Mouse (Mus musculus) testis, adult 2 months (tissue): ENCODE results near the gene Eya3.

Experiments used
- CTCF ChIP-seq: fragments of 200-500 bp; IDR thresholded peaks from 2 replicates; pipeline ENCODE4 v1.5.1; 2012; ENCODE audit warnings: low read depth, mild to moderate bottlenecking, inconsistent platforms, low read length, moderate library complexity; ENCODE audit not compliant: control insufficient read depth, insufficient read depth, insufficient replicate concordance
- POLR2A ChIP-seq: fragments of 200-500 bp; IDR thresholded peaks from 2 replicates; pipeline ENCODE4 v1.6.1; 2012; ENCODE audit warnings: low read depth, mild to moderate bottlenecking, inconsistent platforms, low read length, moderate library complexity; ENCODE audit not compliant: control insufficient read depth

- no peak for TF ChIP-seq CTCF
- TF ChIP-seq POLR2A: no peak
These were observed 20.9 kb upstream of the Eya3 start for GRCm38 (mm10) chr4:132617873-132618272.
